Mouse (Mus musculus) frontal cortex, adult 2 months (tissue): ENCODE measurements around the gene Sgpp1. TPM values are rescaled to one million over a fixed set of nuclear protein-coding genes. Genes with fewer than 3 reads are reported as not detected.
"Not testable (repeated sequence)": the region's sequence is repeated elsewhere in the genome, so short reads cannot be mapped to it uniquely, and the experiment has no call there.

Experiments used
- DNase-seq, 2 experiments: peaks; one replicate each; pipeline ENCODE4 v3.0.0; 2022; ENCODE audit warnings: low spot score in 1 of 2; ENCODE audit errors: extremely low spot score in 1 of 2
- polyA plus RNA-seq: library from polyadenylated mRNA; depleted of rRNA; stranded (reverse); fragments of >200 nt; gene quantifications from 2 replicates; pipeline ENCODE4 v1.2.3, GENCODE M21; 2012

Gene Sgpp1
- polyA plus RNA-seq, 1 experiment: 29.3 TPM

DNA sequence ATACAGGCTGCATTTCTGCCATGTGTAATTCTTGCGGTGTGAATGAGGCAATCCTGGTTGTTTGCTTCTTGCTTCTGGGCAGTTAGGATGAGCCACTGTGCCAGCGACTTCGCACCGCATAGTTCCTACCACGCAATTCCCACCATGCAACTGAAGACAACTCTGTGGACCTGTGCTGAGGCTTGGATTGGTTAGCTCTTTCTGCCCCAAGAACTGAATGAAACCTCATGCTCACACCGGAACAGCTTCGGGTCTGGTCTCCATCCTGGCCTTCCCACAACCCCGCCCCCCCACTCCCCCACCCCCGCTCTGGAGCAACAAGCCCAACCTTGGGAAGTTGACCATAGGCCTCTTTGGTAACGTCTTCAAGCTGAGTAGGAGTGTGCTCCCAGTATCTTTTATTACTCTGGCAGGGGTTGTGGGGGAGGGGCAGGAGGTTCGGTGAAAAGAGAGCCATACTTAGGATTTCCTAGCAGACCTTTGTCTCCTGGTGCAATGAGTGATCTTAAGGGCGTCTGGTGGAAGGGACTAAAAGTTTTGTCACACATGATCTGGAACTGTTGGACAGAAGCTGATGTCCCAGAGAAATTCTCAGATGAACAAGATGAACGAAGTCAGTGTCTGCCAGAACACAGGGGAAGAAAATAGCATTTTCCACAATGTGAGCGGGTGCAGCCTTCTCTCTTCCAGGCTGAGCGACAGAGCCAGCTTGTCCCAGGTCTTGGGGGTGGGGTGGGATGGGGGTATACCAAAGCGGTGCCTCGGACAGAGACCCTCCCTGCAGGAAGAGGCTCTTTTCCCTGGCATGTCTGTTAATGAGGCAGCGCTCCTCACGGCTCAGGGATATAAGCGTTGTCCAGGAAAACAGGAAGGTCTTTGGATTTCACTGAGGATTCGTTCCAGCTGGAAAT is 34.1 kb downstream of the Sgpp1 start:
- DNase-seq: peak in 1 of 2 experiments; percentile 22

DNA sequence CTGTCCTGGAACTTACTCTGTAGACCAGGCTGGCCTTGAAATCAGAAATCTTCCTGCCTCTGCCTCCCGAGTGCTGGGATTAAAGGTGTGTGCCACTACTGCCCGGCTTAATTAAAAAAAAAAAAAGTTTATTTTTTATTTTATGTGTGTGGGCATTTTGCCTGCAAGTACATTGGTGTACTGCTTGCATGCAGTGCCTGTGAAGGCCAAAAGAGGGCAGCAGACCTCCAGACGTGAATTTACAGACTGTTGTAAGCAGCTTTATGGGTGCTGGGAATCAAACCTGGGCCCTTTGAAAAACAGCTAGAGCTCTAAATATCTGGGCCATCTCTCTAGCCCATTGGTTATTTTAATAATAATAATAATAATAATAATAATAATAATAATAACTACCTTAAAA is 36.8 kb downstream of the Sgpp1 start:
- no peak for DNase-seq

GRCm38 (mm10) chr12:75695845-75696244 is 39.7 kb downstream of the Sgpp1 start:
- not testable (repeated sequence) for DNase-seq

- DNase-seq: no peak
These were observed 46.5 kb downstream of the Sgpp1 start for GRCm38 (mm10) chr12:75689003-75689402.

DNA sequence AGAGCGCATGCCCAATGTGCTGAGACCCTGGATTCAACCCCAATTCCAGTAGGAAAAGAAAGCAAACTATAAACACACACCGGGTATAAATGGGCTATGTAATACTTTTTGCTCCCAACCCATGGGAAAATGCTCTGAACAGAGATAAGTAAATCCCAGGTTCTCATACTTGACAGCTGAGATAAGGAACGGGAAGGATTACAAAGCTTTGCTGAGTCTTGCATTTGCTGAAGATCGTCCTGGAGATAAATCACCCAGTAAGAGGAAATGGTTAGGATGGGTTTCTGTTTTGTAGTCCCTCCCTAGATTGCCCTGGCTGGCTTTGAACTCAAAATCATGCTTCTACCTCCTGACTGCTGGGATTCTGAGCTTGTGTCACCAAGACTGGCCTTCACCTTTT is 48.2 kb downstream of the Sgpp1 start:
- no peak for DNase-seq

GRCm38 (mm10) chr12:75684026-75684425 is 51.5 kb downstream of the Sgpp1 start:
- not testable (repeated sequence) for DNase-seq

DNA sequence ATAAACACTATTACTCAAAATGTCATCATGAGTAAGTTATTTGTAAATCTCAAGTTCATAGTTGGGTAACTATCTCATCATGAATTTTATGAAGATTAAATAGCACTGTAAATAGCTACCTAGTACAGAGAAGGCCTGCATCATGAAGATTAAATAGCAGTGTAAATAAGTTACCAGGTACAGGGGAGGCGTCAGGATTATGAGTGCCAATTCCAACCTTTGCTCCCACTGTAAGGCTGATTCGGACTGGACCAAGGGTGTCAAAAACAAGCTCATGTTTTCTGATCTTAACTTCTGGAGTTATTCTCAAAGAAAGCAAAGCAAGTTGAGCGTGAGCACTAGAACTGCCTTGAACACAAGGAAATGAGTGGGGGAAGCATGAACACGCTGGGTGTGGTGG is 51.9 kb downstream of the Sgpp1 start:
- no peak for DNase-seq

DNA sequence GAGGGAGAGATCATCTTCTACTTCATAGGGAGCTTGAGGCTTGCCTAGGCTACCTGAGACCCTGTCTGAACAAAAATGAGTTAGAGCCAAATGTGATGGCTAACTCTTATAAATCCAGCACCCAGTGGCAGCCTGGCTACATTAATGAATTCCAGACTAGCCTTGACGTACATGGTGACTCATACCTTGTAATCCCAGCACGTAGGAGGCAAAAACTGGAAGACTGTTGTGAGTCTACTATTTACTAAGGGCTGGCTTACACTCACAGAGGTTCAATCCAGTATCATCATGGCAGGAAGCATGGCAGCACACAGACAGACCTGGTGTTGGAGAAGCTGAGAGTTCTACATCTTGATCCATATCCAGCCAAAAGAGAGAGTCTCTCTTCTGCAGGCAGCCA is 52.7 kb downstream of the Sgpp1 start:
- no peak for DNase-seq

DNA sequence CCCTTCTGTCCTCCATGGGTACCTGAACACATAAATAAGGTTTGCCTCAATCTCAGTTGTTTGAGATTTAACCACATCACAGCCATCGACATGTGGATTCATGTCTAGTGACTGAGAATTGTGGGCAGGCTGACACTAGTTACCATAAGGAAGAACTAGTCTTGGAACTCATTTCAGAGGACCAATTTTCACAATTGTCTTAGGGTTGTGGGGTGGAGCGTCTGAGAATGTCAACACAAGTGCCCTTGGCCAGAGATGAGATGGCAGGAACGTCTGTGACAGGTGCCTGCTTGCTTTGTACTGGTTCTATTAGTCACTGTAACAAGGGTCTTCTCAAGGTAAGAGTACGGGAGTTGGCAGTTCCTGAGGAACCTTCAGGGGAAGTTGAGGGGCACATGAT is 54.4 kb downstream of the Sgpp1 start:
- no peak for DNase-seq

DNA sequence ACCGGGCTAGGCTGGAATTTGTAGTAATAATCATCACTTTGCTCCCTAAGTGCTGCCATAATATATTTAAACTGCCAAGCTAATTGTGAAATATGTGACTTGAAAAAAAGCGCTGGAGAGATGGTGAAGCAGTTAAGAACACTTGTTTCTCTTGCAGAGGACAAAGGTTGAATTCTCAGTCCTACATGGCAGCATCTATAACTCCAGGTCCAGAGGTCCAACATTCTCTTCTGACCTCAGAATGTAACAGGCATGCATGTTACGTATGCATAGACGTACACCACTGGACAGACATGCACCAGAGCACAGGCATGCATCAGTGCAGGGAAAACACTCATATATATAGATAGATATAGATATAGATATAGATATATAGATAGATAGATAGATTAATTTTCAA is 57.1 kb downstream of the Sgpp1 start:
- no peak for DNase-seq

DNA sequence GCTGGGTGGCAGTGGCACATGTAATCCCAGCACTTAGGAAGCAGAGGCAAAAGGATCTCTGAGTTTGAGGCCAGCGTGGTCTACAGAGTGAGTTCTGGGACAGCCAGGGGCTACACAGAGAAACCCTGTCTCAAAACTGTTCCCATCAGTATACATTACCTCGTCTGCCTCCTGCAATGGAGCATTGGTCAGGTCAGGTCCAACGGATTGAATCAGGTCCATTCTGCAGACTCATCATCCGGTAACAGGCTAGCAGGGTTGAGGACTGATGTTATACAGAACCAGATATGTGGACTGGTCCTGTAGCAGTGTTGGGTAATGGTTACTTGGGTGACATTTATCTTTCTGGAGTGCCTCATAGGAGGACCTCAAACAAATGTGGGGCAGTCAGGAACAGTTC is 62.9 kb downstream of the Sgpp1 start:
- no peak for DNase-seq

DNA sequence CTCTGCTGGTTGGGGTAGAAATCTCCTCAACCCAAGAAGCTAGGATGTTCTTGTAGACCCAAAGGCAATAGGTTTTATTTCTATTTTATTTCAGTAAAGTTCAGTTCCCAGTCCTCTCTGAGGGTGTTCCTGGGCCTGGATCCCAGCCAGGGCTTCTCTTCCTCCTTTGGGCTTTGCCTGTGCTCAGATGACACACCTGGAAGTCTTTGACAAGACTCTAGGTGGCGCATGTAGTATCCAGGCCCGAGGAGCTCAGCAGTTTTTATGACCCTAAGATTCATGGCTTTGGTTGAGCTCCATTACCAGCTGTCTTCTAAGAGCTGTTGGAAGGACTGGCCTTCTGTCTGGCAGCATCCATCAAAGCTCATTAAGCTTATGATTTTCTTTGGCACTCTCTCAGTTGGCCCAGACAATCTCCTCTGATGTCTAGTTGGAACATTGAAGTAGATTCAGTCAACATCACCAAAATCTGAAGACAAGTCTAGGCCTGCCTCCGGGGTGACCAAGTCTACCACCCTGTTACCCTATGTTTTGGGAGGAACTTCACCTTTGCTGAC is 63.7 kb downstream of the Sgpp1 start:
- no peak for DNase-seq

DNA sequence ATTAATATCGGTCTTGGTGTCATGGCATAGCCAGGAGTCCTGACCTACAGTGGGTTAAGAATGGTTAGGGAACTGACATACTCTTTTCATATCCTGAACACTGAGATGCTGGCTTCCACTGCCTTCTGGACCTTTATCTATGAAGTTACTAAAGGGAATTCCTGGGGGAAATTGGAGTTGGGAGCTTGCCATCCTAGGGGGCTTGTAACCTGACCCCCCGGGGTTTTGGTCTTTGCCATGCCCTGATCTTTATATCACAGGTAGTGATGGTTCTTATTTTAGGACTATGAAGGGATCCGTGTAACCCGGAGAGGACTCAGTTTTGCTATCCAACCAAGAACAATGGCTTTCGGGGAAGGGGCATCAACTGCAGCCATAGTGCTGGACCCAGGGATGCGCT is 64.9 kb downstream of the Sgpp1 start:
- no peak for DNase-seq

DNA sequence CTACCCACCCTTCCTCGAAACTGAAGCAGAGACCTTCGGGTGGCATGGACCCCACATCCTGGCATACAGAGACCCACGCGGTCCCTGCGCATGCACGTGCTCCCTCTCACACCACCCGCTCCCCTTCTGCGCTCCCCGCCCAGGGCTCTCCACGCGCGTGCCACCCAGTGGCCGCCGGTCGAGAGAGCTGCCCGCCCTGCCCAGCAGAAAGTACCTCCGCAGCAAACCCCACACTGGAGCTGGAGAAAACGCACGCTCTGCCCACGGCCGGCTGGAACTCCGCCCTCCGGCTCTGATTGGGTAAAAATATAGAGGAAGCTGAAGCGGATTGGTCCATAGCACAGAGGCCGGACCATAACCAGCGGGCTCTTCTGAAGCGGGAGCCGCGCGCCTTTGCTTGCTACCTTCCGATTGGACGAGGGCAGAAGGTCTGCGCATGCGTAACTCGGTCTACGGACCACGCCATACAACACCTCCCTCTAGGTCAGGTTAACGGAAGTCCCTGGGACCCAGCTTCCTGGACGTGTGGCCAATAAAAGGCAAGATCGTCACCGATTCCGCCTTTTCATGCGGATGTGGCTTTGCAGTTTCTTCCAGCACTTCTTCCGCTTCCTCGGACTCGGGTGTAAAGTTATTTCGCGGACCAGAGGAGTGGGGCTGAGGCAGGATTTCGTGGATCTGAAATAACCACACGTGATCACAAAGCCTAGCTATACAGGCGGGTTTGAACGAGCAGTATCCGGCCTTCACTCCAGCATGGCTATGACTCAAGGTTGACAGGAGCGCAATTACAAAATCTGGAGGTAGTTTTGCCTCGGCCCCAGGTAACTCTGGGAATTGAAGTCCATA is 66.0 kb downstream of the Sgpp1 start, which contains the start of gene Wdr89:
Gene Wdr89 (minus strand): TSS at position 280 of the 849 bp plus-strand sequence.
- DNase-seq: peak; percentile 100

DNA sequence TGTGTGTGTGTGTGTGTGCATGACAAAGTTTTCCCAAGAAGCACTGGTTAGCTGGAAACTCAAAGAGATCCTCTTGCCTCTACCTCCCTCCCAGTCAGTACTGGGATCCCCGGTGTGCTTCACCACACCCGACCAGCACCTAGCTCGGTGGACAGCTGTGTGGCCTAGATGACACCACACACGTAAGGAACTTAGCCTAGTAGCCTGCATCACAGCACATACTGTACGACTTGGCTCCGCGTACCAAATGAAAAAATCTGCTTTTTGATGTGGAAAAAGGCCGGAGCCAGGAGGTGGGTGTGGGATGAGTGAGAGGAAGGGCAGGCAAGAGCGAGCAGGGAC is 66.6 kb downstream of the Sgpp1 start:
- no peak for DNase-seq

DNA sequence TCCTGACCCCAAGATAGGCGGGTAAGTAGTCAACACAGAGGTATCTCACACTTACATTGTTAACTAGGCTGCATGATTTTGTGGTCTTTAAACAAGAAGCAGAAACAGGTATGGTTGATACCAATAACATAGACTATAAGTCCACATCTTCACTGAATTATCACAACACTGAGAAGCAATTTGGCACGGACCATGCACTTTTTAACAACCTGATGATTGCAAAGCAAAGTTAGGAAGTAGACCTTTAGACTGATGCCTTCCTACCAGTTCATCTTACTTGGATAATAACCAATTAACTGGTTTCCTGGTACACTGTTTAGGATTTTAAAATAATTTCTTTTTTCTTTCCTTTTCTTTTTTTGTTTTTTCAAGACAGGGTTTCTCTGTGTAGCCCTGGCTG is 67.3 kb downstream of the Sgpp1 start:
- no peak for DNase-seq

DNA sequence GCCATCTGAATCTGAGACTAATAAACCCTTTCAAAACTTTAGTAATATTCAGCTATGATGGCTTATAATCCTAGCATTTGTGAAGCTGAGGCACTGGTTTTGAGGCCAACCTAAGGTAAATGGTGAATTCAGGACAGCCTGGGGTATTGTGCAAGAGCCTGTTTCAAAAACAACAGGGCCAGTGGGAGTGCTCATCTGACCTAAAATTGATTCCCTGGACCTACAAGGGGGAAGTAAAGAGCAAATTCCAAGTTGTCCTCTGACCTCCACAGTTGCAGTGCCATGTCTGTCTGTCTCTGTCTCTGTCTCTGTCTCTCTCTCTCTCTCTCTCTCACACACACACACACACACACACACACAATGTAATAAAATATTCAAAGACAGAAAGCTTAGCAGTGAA is 68.6 kb downstream of the Sgpp1 start:
- no peak for DNase-seq

GRCm38 (mm10) chr12:75664516-75664810 is 71.1 kb downstream of the Sgpp1 start:
- no peak for DNase-seq
